Mouse (Mus musculus): ENCODE data around the gene Plekhm2.

DNA sequence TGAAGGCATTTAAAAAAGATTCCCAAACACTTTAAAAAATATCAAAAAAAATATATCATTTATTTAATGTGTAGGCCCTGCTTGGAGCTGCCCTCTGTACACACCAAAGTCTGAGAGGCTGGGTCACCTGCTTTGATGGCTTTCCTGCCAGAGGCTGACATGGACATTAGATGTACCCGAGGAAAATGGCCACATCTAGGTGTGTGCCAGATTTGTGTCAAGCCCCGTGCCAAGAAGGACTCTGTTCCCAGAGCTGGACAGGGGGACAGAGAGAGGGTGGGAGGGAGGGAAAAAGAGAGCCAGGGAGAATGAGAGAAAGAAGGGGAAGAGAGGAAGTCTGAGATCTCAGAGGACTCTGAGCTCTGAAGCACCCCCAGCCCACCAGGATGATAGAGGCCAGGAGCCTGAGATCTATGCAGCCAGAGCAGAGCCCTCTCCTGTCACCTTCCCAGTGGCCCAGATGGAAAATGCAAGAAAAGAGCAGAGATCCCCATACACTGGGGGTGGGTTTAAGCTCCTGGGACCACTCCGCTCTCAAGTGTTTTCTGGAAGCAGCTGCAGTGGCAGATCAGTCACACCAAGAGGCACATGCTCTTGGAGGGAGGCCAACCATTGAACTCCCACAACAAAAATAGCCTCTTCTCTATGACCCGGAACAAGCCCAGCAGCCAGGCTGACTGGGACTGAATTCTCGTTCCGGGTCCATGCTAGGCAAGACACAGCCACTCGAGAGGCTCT is 21.4 kb downstream of the Plekhm2 start:
- TF ChIP-seq POLR2A (IDR thresholded peaks at IDR 0.05; ENCODE audit: extremely low read depth, insufficient read depth, low read length) (no peak), CTCF (IDR thresholded peaks at IDR 0.05; ENCODE audit: extremely low read depth, insufficient read depth, low read length) (no peak)
